Mouse (Mus musculus): Measurements from ENCODE around the gene Peg3.
"Not testable (repeated sequence)": the region's sequence is repeated elsewhere in the genome, so short reads cannot be mapped to it uniquely, and the experiment has no call there.

The Peg3 gene

GRCm38 (mm10) chr7:6730241-6730640 is at the start of gene Peg3, which contains the start of gene Usp29:
Gene Peg3, minus strand, starts transcription at chr7:6730431.
Gene Usp29, plus strand, starts transcription at chr7:6730578.
- Histone ChIP-seq H3K4me3 (replicated peaks; ENCODE audit: low read length) (peak within 1 kb of the TSS; percentile 88), H3K9me3 (ENCODE audit: low read length) (peaks cover 75% of the 10 kb centered on the region), H3K4me1 (replicated peaks; ENCODE audit: low read depth, low read length) (peaks cover 21% of the 10 kb centered on the region), H3K27me3 (ENCODE audit: insufficient read depth, low read length) (no peaks in the 10 kb centered on the region), H3K36me3 (ENCODE audit: insufficient read depth, low read length) (peaks cover 10% of the 10 kb centered on the region)
- TF ChIP-seq POU5F1 (IDR thresholded peaks at IDR 0.05; ENCODE audit: borderline replicate concordance, low read length) (no peak), NANOG (IDR thresholded peaks at IDR 0.05; ENCODE audit: borderline replicate concordance, low read length) (no peak), CTCF (conservative IDR thresholded peaks at IDR 0.05; ENCODE audit: low read length) (no peak)

- Histone ChIP-seq H3K4me3 (replicated peaks; ENCODE audit: low read length) (no peak overlapping the region), H3K36me3 (ENCODE audit: insufficient read depth, low read length) (no peaks in the 10 kb centered on the region), H3K9me3 (ENCODE audit: low read length) (no peaks in the 10 kb centered on the region), H3K27me3 (ENCODE audit: insufficient read depth, low read length) (no peaks in the 10 kb centered on the region), H3K4me1 (replicated peaks; ENCODE audit: low read depth, low read length) (peaks cover 22% of the 10 kb centered on the region)
- TF ChIP-seq CTCF (conservative IDR thresholded peaks at IDR 0.05; ENCODE audit: low read length) = no peak
- no peak for TF ChIP-seq NANOG (IDR thresholded peaks at IDR 0.05; ENCODE audit: borderline replicate concordance, low read length)
- TF ChIP-seq POU5F1 (IDR thresholded peaks at IDR 0.05; ENCODE audit: borderline replicate concordance, low read length) = no peak
These were observed 48.9 kb upstream of the Peg3 start for GRCm38 (mm10) chr7:6779172-6779571.

GRCm38 (mm10) chr7:6777689-6778088 is 47.5 kb upstream of the Peg3 start:
- Histone ChIP-seq H3K27me3 (ENCODE audit: insufficient read depth, low read length) (no peaks in the 10 kb centered on the region), H3K4me1 (replicated peaks; ENCODE audit: low read depth, low read length) (peaks cover 21% of the 10 kb centered on the region), H3K36me3 (ENCODE audit: insufficient read depth, low read length) (no peaks in the 10 kb centered on the region), H3K9me3 (ENCODE audit: low read length) (no peaks in the 10 kb centered on the region), H3K4me3 (replicated peaks; ENCODE audit: low read length) (no peak overlapping the region)
- no peak for TF ChIP-seq POU5F1 (IDR thresholded peaks at IDR 0.05; ENCODE audit: borderline replicate concordance, low read length)
- TF ChIP-seq NANOG (IDR thresholded peaks at IDR 0.05; ENCODE audit: borderline replicate concordance, low read length) = no peak
- TF ChIP-seq CTCF (conservative IDR thresholded peaks at IDR 0.05; ENCODE audit: low read length) = no peak

- H3K36me3 ChIP-seq (ENCODE audit: insufficient read depth, low read length) = no peaks in the 10 kb centered on the region
- H3K4me1 ChIP-seq (replicated peaks; ENCODE audit: low read depth, low read length) = peaks cover 20% of the 10 kb centered on the region
- H3K4me3 ChIP-seq (replicated peaks; ENCODE audit: low read length) = no peak overlapping the region
- TF ChIP-seq POU5F1 (IDR thresholded peaks at IDR 0.05; ENCODE audit: borderline replicate concordance, low read length) = no peak
- TF ChIP-seq NANOG (IDR thresholded peaks at IDR 0.05; ENCODE audit: borderline replicate concordance, low read length) = no peak
- TF ChIP-seq CTCF (conservative IDR thresholded peaks at IDR 0.05; ENCODE audit: low read length) = no peak
- no peaks in the 10 kb centered on the region for H3K27me3 ChIP-seq (ENCODE audit: insufficient read depth, low read length)
- H3K9me3 ChIP-seq (ENCODE audit: low read length) = no peaks in the 10 kb centered on the region
These were observed 46.9 kb upstream of the Peg3 start for GRCm38 (mm10) chr7:6777107-6777506.

GRCm38 (mm10) chr7:6776314-6777059 is 46.3 kb upstream of the Peg3 start:
- TF ChIP-seq NANOG (IDR thresholded peaks at IDR 0.05; ENCODE audit: borderline replicate concordance, low read length) (no peak), POU5F1 (IDR thresholded peaks at IDR 0.05; ENCODE audit: borderline replicate concordance, low read length) (no peak), CTCF (conservative IDR thresholded peaks at IDR 0.05; ENCODE audit: low read length) (no peak)
- H3K36me3 ChIP-seq (ENCODE audit: insufficient read depth, low read length) = no peaks in the 10 kb centered on the region
- H3K27me3 ChIP-seq (ENCODE audit: insufficient read depth, low read length) = no peaks in the 10 kb centered on the region
- no peaks in the 10 kb centered on the region for H3K9me3 ChIP-seq (ENCODE audit: low read length)
- H3K4me3 ChIP-seq (replicated peaks; ENCODE audit: low read length) = no peak overlapping the region
- peaks cover 14% of the 10 kb centered on the region for H3K4me1 ChIP-seq (replicated peaks; ENCODE audit: low read depth, low read length)

GRCm38 (mm10) chr7:6773865-6774413 is 43.7 kb upstream of the Peg3 start:
- peaks cover 32% of the 10 kb centered on the region for H3K4me1 ChIP-seq (replicated peaks; ENCODE audit: low read depth, low read length)
- H3K36me3 ChIP-seq (ENCODE audit: insufficient read depth, low read length); H3K27me3 ChIP-seq (ENCODE audit: insufficient read depth, low read length); H3K9me3 ChIP-seq (ENCODE audit: low read length); H3K4me3 ChIP-seq (replicated peaks; ENCODE audit: low read length): not testable (repeated sequence)

GRCm38 (mm10) chr7:6770286-6770685 is 40.1 kb upstream of the Peg3 start:
- H3K36me3 ChIP-seq (ENCODE audit: insufficient read depth, low read length) = no peaks in the 10 kb centered on the region
- peaks cover 5% of the 10 kb centered on the region; the same call in 1 of the 2 replicates for H3K27me3 ChIP-seq (ENCODE audit: insufficient read depth, low read length)
- no peak for TF ChIP-seq POU5F1 (IDR thresholded peaks at IDR 0.05; ENCODE audit: borderline replicate concordance, low read length)
- TF ChIP-seq CTCF (conservative IDR thresholded peaks at IDR 0.05; ENCODE audit: low read length) = no peak
- peaks cover 21% of the 10 kb centered on the region for H3K4me1 ChIP-seq (replicated peaks; ENCODE audit: low read depth, low read length)
- 0 out of 2 replicates have a peak overlapping the region, but pooled peaks have one; percentile 26 for H3K4me3 ChIP-seq (replicated peaks; ENCODE audit: low read length)
- no peaks in the 10 kb centered on the region for H3K9me3 ChIP-seq (ENCODE audit: low read length)

GRCm38 (mm10) chr7:6765240-6765639 is 35.0 kb upstream of the Peg3 start:
- no peak overlapping the region for H3K4me3 ChIP-seq (replicated peaks; ENCODE audit: low read length)

More at GRCm38 (mm10) chr7:6765240-6765639, 35.0 kb upstream of the Peg3 start:
- H3K36me3 ChIP-seq (ENCODE audit: insufficient read depth, low read length) = no peaks in the 10 kb centered on the region
- H3K4me1 ChIP-seq (replicated peaks; ENCODE audit: low read depth, low read length) = peaks cover 30% of the 10 kb centered on the region
- no peak for TF ChIP-seq CTCF (conservative IDR thresholded peaks at IDR 0.05; ENCODE audit: low read length)
- no peak for TF ChIP-seq NANOG (IDR thresholded peaks at IDR 0.05; ENCODE audit: borderline replicate concordance, low read length)
- no peak for TF ChIP-seq POU5F1 (IDR thresholded peaks at IDR 0.05; ENCODE audit: borderline replicate concordance, low read length)
- peaks cover 5% of the 10 kb centered on the region; the same call in 1 of the 2 replicates for H3K27me3 ChIP-seq (ENCODE audit: insufficient read depth, low read length)
- no peaks in the 10 kb centered on the region for H3K9me3 ChIP-seq (ENCODE audit: low read length)
